In genomic region chr3:121968621-121969020, GRCm38 (mm10) we compare ENCODE assay signal across 8 mouse cellular contexts. TPM values are rescaled to one million over a fixed set of nuclear protein-coding genes. Genes with fewer than 3 reads are reported as not detected.
A peak's percentile ranks its signal among the peaks of the same experiment; 100 is the strongest.
DNase-seq lines count a peak whose midpoint lies in the region; ATAC-seq lines count a peak whose summit lies in the region.

No protein-coding gene starts in this region.

- WGBS in embryonic facial prominence, embryonic 10.5 days, result 2% methylated on average over 8 of the region's 8 CpGs
- WGBS in heart, embryonic 16.5 days, result 6% methylated on average over 8 of the region's 8 CpGs

- no peak for ATAC-seq in heart, embryonic 16.5 days (replicated peaks; ENCODE audit: extremely low read depth, insufficient read depth, low FRiP score)

- H3K4me3 ChIP-seq in embryonic facial prominence, embryonic 10.5 days, result peak overlapping the region; percentile 74
- peak overlapping the region; percentile 90 for H3K4me3 ChIP-seq in heart, embryonic 16.5 days (ENCODE audit: low read length)

- peak overlapping the region; percentile 51; the same call in 1 of the 2 replicates for H3K27ac ChIP-seq in embryonic facial prominence, embryonic 10.5 days (replicated peaks)
- H3K27ac ChIP-seq in heart, embryonic 16.5 days (ENCODE audit: low read length), result peak overlapping the region; percentile 87

- H3K4me1 ChIP-seq in embryonic facial prominence, embryonic 10.5 days, result peaks cover 26% of the 10 kb centered on the region
- peaks cover 7% of the 10 kb centered on the region for H3K4me1 ChIP-seq in heart, embryonic 16.5 days (ENCODE audit: control insufficient read depth, insufficient read depth, low read length)

- H3K9me3 ChIP-seq in embryonic facial prominence, embryonic 10.5 days, result no peaks in the 10 kb centered on the region
- H3K9me3 ChIP-seq in heart, embryonic 16.5 days (replicated peaks; ENCODE audit: control insufficient read depth, low read length), result no peaks in the 10 kb centered on the region

- DNase-seq in ovary, postnatal 14 days (ENCODE audit: low spot score), result peak; percentile 33
- no peak for DNase-seq in ovary, adult 18-20 months (ENCODE audit: low spot score)
- peak; percentile 53 for DNase-seq in embryonic facial prominence, embryonic 10.5 days (ENCODE audit: low spot score)
- peak; percentile 78 to 80 for DNase-seq in kidney, postnatal 25 days
- peak; percentile 33 for DNase-seq in mesoderm, embryonic 11.5 days (ENCODE audit: low read depth, low spot score)
- DNase-seq in frontal cortex, adult 2 months (ENCODE audit: extremely low spot score in 1 of 2, low spot score in 1 of 2), result no peak
- no peak for DNase-seq in frontal cortex, postnatal 25 days (ENCODE audit: low spot score in 2 of 2)

- H3K4me2 ChIP-seq in heart, embryonic 16.5 days (ENCODE audit: low read depth, low read length), result peak overlapping the region; percentile 73

- peak overlapping the region; percentile 87 for H3K9ac ChIP-seq in heart, embryonic 16.5 days (ENCODE audit: low read length)

- H3K27me3 ChIP-seq in embryonic facial prominence, embryonic 10.5 days (replicated peaks; ENCODE audit: low read depth, poor library complexity, severe bottlenecking), result 0 out of 2 replicates have a peak, but pooled peaks cover 4% of the 10 kb centered on the region
- H3K27me3 ChIP-seq in heart, embryonic 16.5 days (ENCODE audit: control insufficient read depth, insufficient read depth, low read length), result no peaks in the 10 kb centered on the region

- H3K36me3 ChIP-seq in embryonic facial prominence, embryonic 10.5 days (replicated peaks), result no peaks in the 10 kb centered on the region
- H3K36me3 ChIP-seq in heart, embryonic 16.5 days (ENCODE audit: control insufficient read depth, insufficient read depth), result no peaks in the 10 kb centered on the region

RNA-seq across cellular contexts. Expression of gene Arhgap29, which starts 16.3 kb away (rescaled TPM):
- 40.9 and 46.9 TPM in 2 replicates for polyA plus RNA-seq in embryonic facial prominence, embryonic 10.5 days (2016; fragmentation: Nextera tagmentation; extraction: Ambion mirVana)
- 48.3 and 48.5 TPM in 2 replicates for polyA plus RNA-seq in heart, embryonic 16.5 days (2015; fragmentation: Nextera tagmentation; extraction: Ambion mirVana)
- polyA plus RNA-seq in frontal cortex, adult 2 months (2012; rRNA removed), result 16.7 and 20.3 TPM in 2 replicates

Comparison
In these comparisons a context has a peak if more than half of its experiments do, and no peak if none do; other contexts are left out.
1. DNase-seq: peak in ovary, postnatal 14 days (single experiment), embryonic facial prominence, embryonic 10.5 days (single experiment), kidney, postnatal 25 days (2 of 2) and mesoderm, embryonic 11.5 days (single experiment); none in ovary, adult 18-20 months (single experiment), frontal cortex, adult 2 months (0 of 2) and frontal cortex, postnatal 25 days (0 of 2).